Mouse (Mus musculus) heart, adult 2 months (tissue): ENCODE data around the gene Plce1.

Source experiments
- CTCF ChIP-seq: fragments of 200-600 bp; IDR thresholded peaks from 2 replicates; pipeline ENCODE4 v1.8.1; 2022; ENCODE audit warnings: antibody characterized with exemption, mild to moderate bottlenecking, moderate library complexity
- POLR2A ChIP-seq: fragments of 200-500 bp; IDR thresholded peaks from 2 replicates; pipeline ENCODE4 v1.6.1; 2011; ENCODE audit warnings: mild to moderate bottlenecking, low read depth, low read length, control low read depth; ENCODE audit not compliant: insufficient read depth

DNA sequence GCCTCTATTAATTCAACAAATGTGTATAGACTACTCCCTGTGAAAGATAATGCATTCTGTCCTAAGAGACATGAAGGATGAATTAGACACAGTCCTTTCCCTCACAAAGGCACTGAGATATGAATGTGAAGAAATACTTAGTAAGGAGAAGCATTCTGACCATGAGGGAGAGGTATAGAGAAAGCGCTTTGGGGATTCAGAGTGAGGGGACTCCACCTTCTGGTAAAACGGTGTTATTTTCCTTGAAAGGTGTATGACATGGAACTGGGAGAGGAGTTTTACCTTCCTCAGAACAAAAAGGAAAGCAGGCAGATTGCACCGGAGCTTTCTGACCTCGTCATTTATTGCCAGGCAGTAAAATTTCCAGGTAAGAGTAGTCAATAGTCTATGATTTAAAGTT is 269.3 kb downstream of the Plce1 start:
- TF ChIP-seq CTCF, result peak; percentile 25
- no peak for TF ChIP-seq POLR2A
